Mouse (Mus musculus) embryonic fibroblast, embryonic 13.5 days (primary cell): Measurements from ENCODE around the gene Cldn34a.

Experiments used
- CTCF ChIP-seq: IDR thresholded peaks from 2 replicates; pipeline ENCODE4 v1.5.1; 2011; ENCODE audit warnings: mild to moderate bottlenecking, control low read depth, low read length, moderate library complexity, borderline replicate concordance; ENCODE audit not compliant: insufficient read depth
- POLR2A ChIP-seq: IDR thresholded peaks from 2 replicates; pipeline ENCODE4 v1.6.1; 2011; ENCODE audit warnings: low read depth, mild to moderate bottlenecking, control low read depth, low read length, moderate library complexity

GRCm38 (mm10) chrX:152548180-152548579 is 15.0 kb upstream of the Cldn34a start:
- TF ChIP-seq CTCF = no peak
- TF ChIP-seq POLR2A = no peak
